Mouse (Mus musculus): Measurements from ENCODE around the gene Zfp710.

- TF ChIP-seq MAFK (IDR thresholded peaks at IDR 0.05; ENCODE audit: insufficient read depth, low read depth, low read length) (no peak), ZNF384 (IDR thresholded peaks at IDR 0.05; ENCODE audit: low read depth, low read length) (no peak), ZC3H11A (IDR thresholded peaks at IDR 0.05; ENCODE audit: borderline replicate concordance, low read depth, low read length) (no peak), CHD2 (IDR thresholded peaks at IDR 0.05; ENCODE audit: low read depth, low read length) (no peak)
Measured at GRCm38 (mm10) chr7:80134454-80135172, 110.0 kb downstream of the Zfp710 start.

Measured in ES-E14 (cell line).